Mouse (Mus musculus) right cerebral cortex, postnatal 14 days (tissue): ENCODE measurements around the gene Smtn.

ENCODE experiments used
- DNase-seq: peaks from one replicate; pipeline ENCODE4 v3.0.0; 2022

The Smtn gene

GRCm38 (mm10) chr11:3526207-3526606 lies 14.2 kb downstream of the Smtn start:
- DNase-seq: no peak

- DNase-seq: no peak
Observed at GRCm38 (mm10) chr11:3525560-3525959, 14.9 kb downstream of the Smtn start.

- DNase-seq: no peak
Observed at GRCm38 (mm10) chr11:3523840-3524582, 16.4 kb downstream of the Smtn start.

DNA sequence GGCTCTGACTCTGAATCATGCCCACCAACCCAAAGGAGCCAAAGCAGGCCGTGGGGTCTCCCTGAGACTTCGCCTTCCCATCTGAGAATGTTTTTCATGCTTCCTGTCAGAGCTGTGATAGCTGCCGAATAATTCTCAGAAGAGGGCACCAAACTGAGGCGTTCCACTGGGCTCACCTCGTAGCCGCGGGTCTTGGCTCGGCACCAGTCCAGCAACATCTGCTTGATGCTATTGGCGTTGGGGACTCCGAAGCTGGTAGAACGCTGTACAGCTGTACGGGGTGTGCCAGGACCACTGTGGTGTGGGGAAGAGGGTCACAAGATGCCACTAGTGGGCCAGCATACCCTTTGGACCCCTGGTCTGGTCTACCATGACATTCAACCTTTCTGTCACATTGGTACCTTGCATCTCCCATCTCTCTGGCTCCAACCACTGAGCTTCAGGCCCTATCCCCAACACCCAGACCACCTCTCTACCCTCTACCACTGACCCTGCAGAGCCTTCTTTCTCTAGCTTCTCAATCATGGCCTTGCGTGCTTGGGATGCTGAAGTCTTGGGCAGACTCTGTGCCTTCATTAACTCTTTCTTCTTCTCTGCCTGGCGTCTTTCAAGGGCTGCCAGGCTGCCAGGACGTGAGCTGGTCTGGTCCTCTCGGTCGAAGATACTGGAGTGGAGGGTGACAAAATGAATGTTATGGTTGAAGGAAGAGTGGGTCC lies 18.0 kb downstream of the Smtn start:
- DNase-seq: no peak

DNA sequence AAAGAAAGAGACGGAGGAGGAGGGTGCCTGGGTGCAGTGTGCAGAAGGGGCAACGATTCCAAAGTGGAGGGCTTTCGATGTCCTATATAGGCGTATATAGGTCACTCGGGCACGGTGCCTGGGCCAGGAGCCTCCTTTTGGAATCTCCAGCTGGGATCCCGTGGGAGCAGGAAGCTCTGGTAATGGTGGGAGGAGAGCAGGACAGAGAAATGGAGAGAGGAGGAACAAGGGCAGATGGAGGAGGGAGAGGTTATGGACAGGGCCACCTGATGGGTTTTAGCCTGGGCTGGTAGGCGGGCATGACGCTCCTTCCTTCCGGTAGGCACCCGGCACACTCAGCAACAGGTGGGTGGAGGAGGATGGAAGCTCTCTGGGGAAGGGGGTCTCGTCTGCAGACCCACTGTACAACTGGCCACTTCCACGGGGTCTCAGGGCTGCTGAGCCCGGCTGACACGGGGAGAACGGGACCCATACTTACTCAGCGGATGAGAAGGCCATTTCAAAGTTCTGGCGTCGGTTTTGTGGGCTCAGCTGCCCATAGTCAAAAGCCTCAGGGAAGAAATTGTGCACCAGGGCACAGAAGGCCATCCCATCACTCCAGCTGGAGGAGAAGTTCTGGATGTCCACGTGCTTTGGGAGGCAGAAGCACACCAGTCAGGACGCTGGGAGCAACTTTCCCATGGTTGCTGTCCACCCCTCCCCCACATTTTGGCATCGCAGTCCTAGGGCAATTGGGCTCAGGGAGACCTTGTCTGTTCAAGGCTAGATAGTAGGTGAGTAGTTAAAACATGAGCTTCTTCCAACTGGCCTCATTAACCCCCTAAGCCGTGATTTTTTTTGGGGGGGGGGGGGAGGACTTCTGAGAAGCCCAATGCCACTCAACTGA lies 18.8 kb downstream of the Smtn start:
- DNase-seq: no peak

DNA sequence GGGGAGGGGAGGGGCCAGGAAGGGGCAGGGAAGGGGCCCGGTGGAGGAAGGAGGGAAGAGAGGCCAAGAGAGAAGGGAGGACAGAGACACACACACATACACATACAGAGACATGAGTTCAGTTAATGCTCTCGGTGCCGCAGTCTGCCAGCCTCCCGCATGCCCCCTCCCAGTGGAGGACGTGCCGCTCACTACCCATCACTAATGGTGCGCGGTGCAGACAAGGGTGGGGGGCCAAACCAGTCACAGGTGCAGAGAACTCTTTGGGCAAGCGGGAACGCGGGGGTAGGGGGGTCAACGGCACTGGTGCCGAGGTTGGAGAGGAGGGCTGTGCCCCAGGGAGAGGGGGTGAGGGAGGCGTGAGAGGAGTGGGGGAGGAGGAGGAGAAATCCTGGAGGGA lies 19.5 kb downstream of the Smtn start:
- DNase-seq: no peak

- DNase-seq: no peak
Observed at GRCm38 (mm10) chr11:3519756-3520398, 20.5 kb downstream of the Smtn start.

GRCm38 (mm10) chr11:3519051-3519726 lies 21.2 kb downstream of the Smtn start:
- no peak for DNase-seq

GRCm38 (mm10) chr11:3517846-3518732 lies 22.3 kb downstream of the Smtn start:
- no peak for DNase-seq

DNA sequence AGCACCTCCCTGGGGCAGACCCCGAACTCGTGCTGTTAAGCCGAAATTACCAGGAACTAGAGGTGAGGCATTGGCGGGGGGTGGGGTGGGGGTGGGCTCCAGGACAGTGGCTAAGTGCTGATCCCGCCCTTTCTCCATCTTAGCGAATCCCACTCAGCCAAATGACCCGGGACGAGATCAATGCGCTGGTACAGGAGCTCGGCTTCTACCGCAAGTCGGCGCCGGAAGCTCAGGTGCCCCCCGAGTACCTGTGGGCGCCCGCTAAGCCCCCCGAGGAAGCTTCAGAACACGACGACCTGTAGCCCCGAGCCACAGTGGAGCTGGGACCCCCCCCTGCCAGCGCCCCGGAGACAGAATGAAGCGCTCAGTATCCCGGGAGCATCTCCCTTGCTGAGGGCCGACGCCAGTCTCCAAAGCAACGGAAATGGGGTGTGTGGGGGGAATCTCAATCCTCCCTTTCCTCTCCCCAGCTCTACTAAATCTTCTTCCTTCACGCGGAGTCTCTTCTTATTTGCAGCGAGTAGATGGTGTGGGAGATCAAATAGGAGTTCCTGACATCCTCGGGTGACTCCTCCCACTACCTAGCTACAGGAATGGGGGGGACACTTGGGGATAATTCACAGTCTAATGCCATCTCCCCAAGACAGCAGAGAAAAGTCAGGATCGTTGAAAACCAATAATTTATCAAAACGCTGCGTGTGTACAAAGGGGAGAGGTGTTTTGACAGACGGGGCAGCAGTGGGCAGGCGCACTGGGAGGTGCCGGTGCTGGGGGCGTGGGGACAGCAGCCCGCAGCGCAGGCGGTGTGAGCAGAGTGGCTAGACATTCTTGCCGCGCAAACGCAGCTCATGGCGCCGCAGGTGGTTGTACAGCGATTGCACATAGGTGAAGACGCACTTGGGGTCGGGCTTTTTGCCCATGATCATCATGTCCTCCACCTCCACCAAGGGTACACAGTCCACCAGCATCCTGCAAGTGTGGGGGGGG lies 23.3 kb downstream of the Smtn start:
- peak; percentile 18 for DNase-seq

DNA sequence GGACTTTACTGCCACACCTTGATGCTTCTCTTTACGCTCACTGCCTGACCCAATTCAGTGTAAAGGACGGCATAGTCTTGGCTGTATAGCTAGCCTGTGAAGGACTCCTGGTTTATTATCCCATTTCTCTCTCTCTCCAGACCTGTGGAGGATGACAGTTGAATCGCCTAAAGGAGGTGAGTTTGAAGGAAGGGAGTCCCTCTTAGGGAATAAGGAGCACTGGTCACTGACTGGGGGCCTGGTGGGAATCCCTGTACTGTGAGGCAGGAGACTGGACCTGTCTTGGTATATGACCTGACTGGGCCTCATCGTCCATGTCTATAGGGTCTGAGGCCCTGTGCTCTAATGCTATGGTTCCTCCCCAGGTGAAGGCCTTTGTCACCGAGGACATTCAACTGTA lies 24.3 kb downstream of the Smtn start:
- DNase-seq: no peak

- DNase-seq: no peak
Observed at GRCm38 (mm10) chr11:3515637-3516036, 24.8 kb downstream of the Smtn start.

GRCm38 (mm10) chr11:3515216-3515615 lies 25.2 kb downstream of the Smtn start:
- no peak for DNase-seq

DNA sequence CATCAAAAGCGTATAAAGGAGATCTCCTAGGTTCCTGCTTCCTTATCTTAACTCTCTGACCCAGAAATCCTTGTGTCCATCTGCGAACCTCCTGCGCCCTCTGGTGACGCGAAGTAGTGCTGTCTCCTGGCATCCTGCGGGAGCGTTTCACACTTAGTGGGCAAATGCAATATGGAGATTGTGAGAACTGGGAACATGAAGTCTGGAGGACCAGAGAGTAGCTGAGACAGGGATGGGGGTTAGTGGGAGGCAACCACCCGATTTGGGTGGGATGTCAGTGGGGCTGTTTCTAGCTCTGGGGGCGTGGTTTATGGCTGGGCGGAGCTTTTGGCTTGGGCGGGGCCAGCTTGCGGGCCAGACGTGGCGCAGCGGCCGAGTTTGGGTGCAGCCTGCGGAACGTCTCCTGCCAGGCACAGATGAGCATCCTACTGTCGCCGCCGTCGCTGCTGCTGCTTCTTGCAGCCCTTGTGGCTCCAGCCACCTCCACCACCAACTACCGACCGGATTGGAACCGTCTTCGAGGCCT lies 25.8 kb downstream of the Smtn start, which contains the start of gene Selenom:
Gene Selenom (plus strand): TSS at position 156 of the 526 bp plus-strand sequence.
- DNase-seq: peak; percentile 86

- DNase-seq: no peak
Observed at GRCm38 (mm10) chr11:3513291-3513690, 27.1 kb downstream of the Smtn start.

GRCm38 (mm10) chr11:3510321-3510720 lies 30.1 kb downstream of the Smtn start:
- DNase-seq: no peak

GRCm38 (mm10) chr11:3509181-3510085 lies 31.0 kb downstream of the Smtn start:
- no peak for DNase-seq

- DNase-seq: no peak
Observed at GRCm38 (mm10) chr11:3508226-3508625, 32.2 kb downstream of the Smtn start.
